Mouse (Mus musculus): ENCODE results near the gene Ier3. TPM values are rescaled to one million over a fixed set of nuclear protein-coding genes. Genes with fewer than 3 reads are reported as not detected.

The Ier3 gene
- polyA plus RNA-seq, 1 experiment = not detected

GRCm38 (mm10) chr17:35803858-35804399, 17.6 kb upstream of the Ier3 start:
- Histone ChIP-seq H3K27ac (ENCODE audit: insufficient read depth, low read depth, low read length) (no peak overlapping the region), H3K4me3 (ENCODE audit: insufficient read depth, low read depth, low read length) (no peak overlapping the region), H3K4me1 (ENCODE audit: control insufficient read depth, insufficient read depth, low read length) (no peaks in the 10 kb centered on the region)
- TF ChIP-seq CTCF (IDR thresholded peaks at IDR 0.05; ENCODE audit: insufficient read depth, low read depth, low read length) (no peak), POLR2A (IDR thresholded peaks at IDR 0.05; ENCODE audit: insufficient read depth, low read depth, low read length) (no peak)
- WGBS = 90% methylated on average over 4 of the region's 4 CpGs

- TF ChIP-seq CTCF (IDR thresholded peaks at IDR 0.05; ENCODE audit: insufficient read depth, low read depth, low read length) (no peak), POLR2A (IDR thresholded peaks at IDR 0.05; ENCODE audit: insufficient read depth, low read depth, low read length) (no peak)
- WGBS = 52% methylated on average over 9 of the region's 9 CpGs
- no peak overlapping the region for H3K27ac ChIP-seq (ENCODE audit: insufficient read depth, low read depth, low read length)
- no peak overlapping the region for H3K4me3 ChIP-seq (ENCODE audit: insufficient read depth, low read depth, low read length)
- 0 out of 2 replicates have a peak, but pooled peaks cover 3% of the 10 kb centered on the region for H3K4me1 ChIP-seq (ENCODE audit: control insufficient read depth, insufficient read depth, low read length)
These were observed 13.4 kb upstream of the Ier3 start for GRCm38 (mm10) chr17:35808073-35808472.

- no peak for TF ChIP-seq CTCF (IDR thresholded peaks at IDR 0.05; ENCODE audit: insufficient read depth, low read depth, low read length)
- H3K27ac ChIP-seq (ENCODE audit: insufficient read depth, low read depth, low read length) = no peak overlapping the region
- peaks cover 6% of the 10 kb centered on the region; the same call in 1 of the 2 replicates for H3K4me1 ChIP-seq (ENCODE audit: control insufficient read depth, insufficient read depth, low read length)
- 92% methylated on average over 11 of the region's 11 CpGs for WGBS
- no peak overlapping the region for H3K4me3 ChIP-seq (ENCODE audit: insufficient read depth, low read depth, low read length)
These were observed 12.1 kb upstream of the Ier3 start for GRCm38 (mm10) chr17:35809395-35809794.

- Histone ChIP-seq H3K27ac (ENCODE audit: insufficient read depth, low read depth, low read length) (no peak overlapping the region), H3K4me1 (ENCODE audit: control insufficient read depth, insufficient read depth, low read length) (peaks cover 6% of the 10 kb centered on the region; the same call in 1 of the 2 replicates), H3K4me3 (ENCODE audit: insufficient read depth, low read depth, low read length) (no peak overlapping the region)
- TF ChIP-seq POLR2A (IDR thresholded peaks at IDR 0.05; ENCODE audit: insufficient read depth, low read depth, low read length) (no peak), CTCF (IDR thresholded peaks at IDR 0.05; ENCODE audit: insufficient read depth, low read depth, low read length) (no peak)
- WGBS = 65% methylated on average over 5 of the region's 5 CpGs
These were observed 10.4 kb upstream of the Ier3 start for GRCm38 (mm10) chr17:35810900-35811648.

GRCm38 (mm10) chr17:35812307-35812706, 9.2 kb upstream of the Ier3 start:
- Histone ChIP-seq H3K4me1 (ENCODE audit: control insufficient read depth, insufficient read depth, low read length) (peaks cover 6% of the 10 kb centered on the region; the same call in 1 of the 2 replicates), H3K4me3 (ENCODE audit: insufficient read depth, low read depth, low read length) (no peak overlapping the region), H3K27ac (ENCODE audit: insufficient read depth, low read depth, low read length) (no peak overlapping the region)
- 81% methylated on average over 5 of the region's 5 CpGs for WGBS
- TF ChIP-seq CTCF (IDR thresholded peaks at IDR 0.05; ENCODE audit: insufficient read depth, low read depth, low read length) (no peak), POLR2A (IDR thresholded peaks at IDR 0.05; ENCODE audit: insufficient read depth, low read depth, low read length) (no peak)

GRCm38 (mm10) chr17:35812736-35813135, 8.7 kb upstream of the Ier3 start:
- H3K4me1 ChIP-seq (ENCODE audit: control insufficient read depth, insufficient read depth, low read length) = peaks cover 6% of the 10 kb centered on the region; the same call in 1 of the 2 replicates
- no peak overlapping the region for H3K4me3 ChIP-seq (ENCODE audit: insufficient read depth, low read depth, low read length)
- WGBS = 68% methylated on average over 6 of the region's 6 CpGs
- H3K27ac ChIP-seq (ENCODE audit: insufficient read depth, low read depth, low read length) = 0 out of 2 replicates have a peak overlapping the region, but pooled peaks have one; percentile 7
- TF ChIP-seq POLR2A (IDR thresholded peaks at IDR 0.05; ENCODE audit: insufficient read depth, low read depth, low read length) (no peak), CTCF (IDR thresholded peaks at IDR 0.05; ENCODE audit: insufficient read depth, low read depth, low read length) (no peak)

GRCm38 (mm10) chr17:35813245-35813647, 8.2 kb upstream of the Ier3 start:
- Histone ChIP-seq H3K27ac (ENCODE audit: insufficient read depth, low read depth, low read length) (0 out of 2 replicates have a peak overlapping the region, but pooled peaks have one; percentile 2), H3K4me1 (ENCODE audit: control insufficient read depth, insufficient read depth, low read length) (peaks cover 6% of the 10 kb centered on the region; the same call in 1 of the 2 replicates), H3K4me3 (ENCODE audit: insufficient read depth, low read depth, low read length) (no peak overlapping the region)
- TF ChIP-seq CTCF (IDR thresholded peaks at IDR 0.05; ENCODE audit: insufficient read depth, low read depth, low read length) (no peak), POLR2A (IDR thresholded peaks at IDR 0.05; ENCODE audit: insufficient read depth, low read depth, low read length) (no peak)
- WGBS = 32% methylated on average over 7 of the region's 7 CpGs

GRCm38 (mm10) chr17:35813653-35814052, 7.8 kb upstream of the Ier3 start:
- Histone ChIP-seq H3K27ac (ENCODE audit: insufficient read depth, low read depth, low read length) (0 out of 2 replicates have a peak overlapping the region, but pooled peaks have one; percentile 2), H3K4me1 (ENCODE audit: control insufficient read depth, insufficient read depth, low read length) (peaks cover 6% of the 10 kb centered on the region; the same call in 1 of the 2 replicates), H3K4me3 (ENCODE audit: insufficient read depth, low read depth, low read length) (no peak overlapping the region)
- TF ChIP-seq POLR2A (IDR thresholded peaks at IDR 0.05; ENCODE audit: insufficient read depth, low read depth, low read length) = no peak
- WGBS = 67% methylated on average over 7 of the region's 7 CpGs

GRCm38 (mm10) chr17:35814678-35815077, 6.8 kb upstream of the Ier3 start:
- no peak overlapping the region for H3K27ac ChIP-seq (ENCODE audit: insufficient read depth, low read depth, low read length)
- WGBS = 73% methylated on average over 6 of the region's 6 CpGs
- peaks cover 6% of the 10 kb centered on the region; the same call in 1 of the 2 replicates for H3K4me1 ChIP-seq (ENCODE audit: control insufficient read depth, insufficient read depth, low read length)
- TF ChIP-seq CTCF (IDR thresholded peaks at IDR 0.05; ENCODE audit: insufficient read depth, low read depth, low read length) (no peak), POLR2A (IDR thresholded peaks at IDR 0.05; ENCODE audit: insufficient read depth, low read depth, low read length) (no peak)
- no peak overlapping the region for H3K4me3 ChIP-seq (ENCODE audit: insufficient read depth, low read depth, low read length)

Data from olfactory bulb, adult 2 months (tissue).